Mouse (Mus musculus) brain, adult 2 months (tissue): ENCODE results near the gene Kansl3.

Experiments
- DNase-seq: peaks from one replicate; pipeline ENCODE4 v3.0.0; 2011; ENCODE audit warnings: low read depth, low spot score

Gene Kansl3

GRCm38 (mm10) chr1:36321829-36322573 is 47.0 kb downstream of the Kansl3 start:
- peak; percentile 54 for DNase-seq

DNA sequence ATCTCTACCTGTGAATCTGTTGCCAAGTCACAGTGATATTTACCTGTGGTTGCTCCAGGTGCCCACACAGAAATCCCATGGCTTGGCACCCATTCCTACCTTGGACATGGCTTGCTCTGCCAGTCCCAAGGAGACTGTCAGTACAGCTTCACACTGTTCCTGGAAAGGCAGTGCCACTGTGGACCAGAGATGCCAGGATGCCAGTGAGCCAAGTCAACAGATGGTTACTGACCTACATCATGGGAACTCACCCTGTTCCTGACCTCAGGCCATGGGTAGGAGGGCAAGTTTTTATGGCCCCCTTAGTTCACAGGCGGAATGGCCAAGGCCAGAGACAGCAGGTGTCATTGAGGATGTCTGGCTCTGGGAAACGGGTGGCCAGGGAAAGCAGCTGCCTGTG is 47.8 kb downstream of the Kansl3 start:
- DNase-seq = peak; percentile 70

GRCm38 (mm10) chr1:36315776-36316100 is 53.2 kb downstream of the Kansl3 start:
- DNase-seq = no peak

DNA sequence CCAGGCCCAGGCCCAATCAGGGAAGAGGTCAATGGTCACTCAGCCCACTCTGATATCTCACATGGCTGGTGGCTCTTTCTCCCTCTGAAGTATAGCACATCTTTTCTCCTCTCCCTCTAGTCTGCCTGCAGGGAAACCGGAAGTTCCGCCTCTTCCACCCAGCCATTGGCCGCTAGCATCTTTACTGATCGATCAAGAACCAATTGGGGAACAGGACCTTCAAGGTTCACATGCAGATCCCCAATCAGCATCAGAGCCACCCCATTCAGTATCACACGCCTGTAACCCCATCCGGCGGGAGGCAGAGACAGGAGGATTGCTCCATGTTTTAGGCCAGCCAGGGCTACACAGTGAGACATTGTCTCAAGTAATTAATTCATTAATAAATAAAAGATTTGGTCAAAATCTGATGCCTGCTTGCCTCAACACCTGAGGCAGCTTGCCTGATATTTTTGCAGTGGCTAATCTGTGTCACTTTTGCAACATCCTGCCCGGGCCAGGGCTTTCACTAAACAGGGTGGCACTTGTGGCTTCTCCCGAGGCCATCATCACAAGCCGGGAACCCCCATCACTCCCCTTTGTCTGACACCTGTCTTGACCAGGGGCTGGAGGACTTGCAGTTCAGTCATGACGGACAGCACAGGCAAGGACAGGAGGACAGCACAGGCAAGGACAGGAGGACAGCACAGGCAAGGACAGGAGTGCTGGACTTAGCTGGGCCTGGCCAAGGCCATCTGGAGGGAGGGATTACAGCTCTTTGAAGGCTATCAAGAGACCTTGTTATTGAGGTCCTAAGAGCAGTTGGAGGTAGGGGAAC is 53.8 kb downstream of the Kansl3 start:
- DNase-seq = no peak

DNA sequence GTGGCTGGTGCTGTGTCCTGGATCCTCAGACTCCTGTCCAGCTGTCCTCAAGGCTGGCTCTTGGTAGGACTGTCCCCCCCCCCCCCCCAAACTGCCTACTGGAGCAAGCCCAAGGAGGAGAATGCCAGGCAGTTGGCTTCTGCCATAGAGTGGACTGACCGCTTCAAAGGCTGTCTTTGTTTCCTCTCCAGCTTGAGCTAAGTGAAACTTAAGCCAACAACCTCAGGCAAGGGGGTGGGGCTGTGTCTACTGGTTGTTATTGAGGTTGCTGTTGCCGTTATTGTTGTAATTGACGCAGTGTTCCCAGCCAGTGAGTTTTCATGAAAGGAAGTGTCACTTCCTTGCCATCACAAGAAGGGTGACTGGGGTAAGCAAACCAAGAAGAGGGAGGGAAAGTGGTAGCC is 59.5 kb downstream of the Kansl3 start:
- DNase-seq = peak; percentile 82

DNA sequence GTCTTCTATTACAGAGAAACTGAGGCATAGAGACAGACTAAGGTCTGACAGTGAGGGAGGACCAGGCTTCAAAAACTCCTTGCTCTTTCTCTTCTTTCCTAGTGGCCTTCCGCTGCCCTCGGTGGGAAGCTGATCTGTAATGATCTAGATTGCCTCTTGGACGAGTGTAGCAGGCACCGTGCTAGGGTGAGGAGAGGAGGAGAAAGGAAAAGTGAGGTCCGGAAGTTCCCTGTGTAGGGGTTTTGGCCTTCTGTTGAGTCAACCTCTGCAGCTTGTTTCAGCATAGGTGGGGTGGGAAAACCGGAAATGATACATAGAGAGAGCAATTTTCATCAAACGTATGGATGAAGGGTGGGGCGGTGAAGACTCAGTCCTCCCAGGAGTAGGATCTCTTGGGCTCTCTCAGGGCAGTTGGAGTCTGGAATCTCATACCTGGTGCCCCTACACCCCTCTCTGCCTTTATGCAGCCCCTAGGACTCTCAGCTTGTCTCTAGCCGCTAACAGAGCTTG is 60.0 kb downstream of the Kansl3 start:
- no peak for DNase-seq

- no peak for DNase-seq
Observed at GRCm38 (mm10) chr1:36308451-36308901, 60.5 kb downstream of the Kansl3 start.

DNA sequence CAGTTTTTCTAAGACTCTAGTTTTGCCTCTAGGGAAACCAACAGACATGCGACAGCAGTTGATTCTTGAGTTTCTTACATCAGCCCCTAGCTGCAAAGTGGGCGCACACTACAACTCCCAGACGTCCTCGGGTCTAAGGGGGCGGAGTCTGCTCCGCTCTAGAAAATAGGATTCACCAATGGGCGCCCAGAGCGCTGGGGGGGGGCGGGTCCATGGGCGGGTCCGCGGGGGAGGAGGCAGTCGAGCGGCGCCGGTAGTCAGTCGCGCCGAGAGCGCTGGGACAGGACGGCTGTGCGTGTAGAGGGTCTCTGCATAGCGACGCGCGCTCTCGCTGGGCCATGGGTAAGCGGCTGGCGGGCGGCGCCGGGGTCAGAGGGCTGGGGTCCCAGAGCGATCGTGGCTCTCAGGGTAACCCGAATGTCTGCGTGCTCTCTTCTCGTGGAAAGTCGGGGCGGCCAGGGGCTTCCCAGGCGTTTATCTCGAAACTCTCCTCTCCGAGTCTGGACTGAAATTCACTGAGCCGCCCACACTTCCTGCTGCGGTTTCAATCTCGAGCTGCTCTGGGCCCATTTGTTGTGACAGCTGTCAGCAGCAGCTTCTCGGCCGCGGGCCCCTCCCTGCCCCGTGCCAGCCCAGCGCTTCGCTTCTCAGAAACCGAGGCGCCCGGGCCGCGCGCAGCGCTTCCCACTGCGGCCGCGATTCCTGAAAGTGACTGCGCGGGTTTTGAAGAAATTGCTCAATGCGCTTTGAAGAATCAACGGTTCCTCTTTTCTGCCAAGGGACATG is 61.3 kb downstream of the Kansl3 start, which contains the start of gene Arid5a:
Gene Arid5a (plus strand): TSS at position 239 of the 786 bp plus-strand sequence.
- peak; percentile 96 for DNase-seq

DNA sequence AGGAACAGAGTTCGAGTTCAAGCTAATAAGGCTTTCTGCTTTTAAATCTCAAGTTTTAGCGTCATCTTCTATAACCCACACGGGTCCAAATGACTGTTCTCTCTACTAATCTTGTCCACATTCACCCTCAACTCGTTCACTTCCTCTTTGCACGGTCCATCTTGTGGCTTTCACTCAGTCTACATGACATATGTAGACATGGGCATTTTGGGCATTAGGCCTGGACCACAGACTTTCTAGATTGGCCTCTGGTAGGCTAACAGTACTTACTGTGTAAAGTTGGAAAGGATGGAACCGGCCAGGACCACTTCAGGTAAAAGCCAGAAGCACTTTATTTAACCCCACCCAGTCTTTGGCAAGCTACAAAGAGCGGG is 61.9 kb downstream of the Kansl3 start:
- DNase-seq = no peak

DNA sequence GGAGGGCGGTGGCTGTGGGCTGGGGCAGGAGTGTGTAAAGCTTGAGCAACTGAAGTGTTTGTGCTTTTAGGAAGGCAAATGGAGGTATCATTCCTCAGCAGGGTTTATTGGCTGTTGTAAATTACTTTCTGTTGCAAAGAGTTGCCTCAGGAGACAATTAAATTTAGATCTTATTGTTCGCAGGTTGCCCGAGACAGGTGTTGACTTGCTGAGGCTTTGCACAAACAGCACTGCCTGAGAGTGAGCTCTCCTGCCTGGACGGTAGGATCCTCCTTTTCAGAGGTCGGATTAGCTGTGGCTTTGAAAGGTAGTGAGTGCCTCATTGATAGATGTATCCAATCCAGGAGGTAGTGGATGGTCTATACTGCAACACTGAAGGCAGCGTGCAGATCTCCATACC is 62.9 kb downstream of the Kansl3 start:
- DNase-seq = no peak

DNA sequence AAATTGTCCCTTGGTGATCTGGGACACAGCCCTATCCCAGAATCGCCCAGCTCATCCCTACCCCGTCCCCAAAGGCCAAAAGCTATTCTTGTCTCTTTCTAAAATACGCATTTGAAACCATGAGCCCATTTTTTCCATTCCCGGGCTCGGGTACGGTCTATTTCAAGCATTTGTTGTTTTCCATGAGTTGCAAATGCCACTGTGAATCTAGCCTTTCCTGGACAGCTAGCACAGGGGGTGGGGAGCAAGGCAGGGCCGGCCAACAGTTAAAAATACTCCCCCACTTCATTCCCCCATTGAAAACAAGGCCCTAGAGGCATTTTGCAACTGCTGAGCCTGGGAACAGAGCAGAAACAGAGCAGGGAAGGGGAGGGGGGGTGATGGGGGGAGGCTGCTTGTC is 64.2 kb downstream of the Kansl3 start:
- peak; percentile 46 for DNase-seq

DNA sequence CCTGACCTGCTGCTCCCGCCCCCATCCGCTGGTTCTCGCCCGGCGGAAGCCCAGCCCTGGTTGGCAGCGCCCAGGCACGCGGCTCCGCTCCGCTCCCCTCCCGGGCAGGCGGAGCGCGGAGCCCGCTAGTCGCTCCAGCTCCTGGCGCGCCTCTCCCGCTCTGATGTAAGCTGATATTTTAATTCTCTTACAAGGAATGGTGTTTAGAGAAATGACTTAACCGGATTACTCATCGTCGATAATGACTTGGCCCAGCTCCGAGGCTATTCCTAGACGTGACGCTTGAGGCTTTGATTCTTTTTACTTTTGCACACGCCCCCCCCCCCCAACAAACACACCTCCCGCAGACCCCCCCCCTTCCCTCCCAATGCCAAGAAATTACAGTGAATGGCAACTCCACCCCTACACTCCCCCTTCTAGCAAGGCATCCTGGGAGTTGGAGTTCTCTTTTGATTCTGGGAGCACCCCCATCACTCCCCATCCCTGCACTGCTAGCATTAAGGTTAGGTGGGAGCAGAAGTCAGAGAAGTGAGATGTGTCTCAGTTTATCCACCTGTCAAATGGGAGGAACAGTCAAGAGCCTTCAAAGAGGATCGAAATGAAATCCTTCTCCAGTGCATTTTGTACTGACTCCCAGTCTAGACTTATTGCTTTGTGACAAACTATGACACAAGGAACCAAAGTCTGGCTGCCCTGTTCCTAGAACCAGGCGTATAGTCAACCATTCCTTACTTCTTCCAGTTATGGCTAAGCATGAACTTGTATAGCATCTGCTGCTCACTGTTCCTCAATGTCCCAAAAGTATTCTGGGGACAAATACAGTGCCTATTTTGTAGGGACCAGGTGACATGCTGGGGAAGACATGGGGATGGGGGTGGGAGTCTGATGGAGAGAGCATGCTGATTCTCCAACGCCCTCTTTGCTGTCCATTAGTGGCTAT is 65.3 kb downstream of the Kansl3 start:
- peak; percentile 95 for DNase-seq

DNA sequence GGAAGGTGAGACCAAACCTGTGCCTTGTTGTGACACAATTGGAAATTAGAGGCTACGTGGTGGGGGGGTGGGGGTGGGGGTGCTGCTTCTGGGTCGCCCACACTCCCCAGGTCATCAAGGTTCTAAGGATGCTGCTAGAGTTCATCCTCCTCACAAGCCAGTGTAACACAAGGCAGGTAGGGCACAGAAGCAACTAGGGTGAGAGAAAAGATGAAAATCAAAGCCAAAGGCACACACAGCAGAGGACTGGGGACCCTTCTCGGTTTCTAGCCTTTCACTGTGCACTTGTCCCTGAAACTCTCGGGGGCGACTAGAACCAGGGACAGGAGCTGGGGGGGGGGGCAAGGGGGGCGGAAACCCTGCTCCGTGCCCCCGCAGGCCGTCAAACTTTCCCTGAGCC is 66.0 kb downstream of the Kansl3 start:
- DNase-seq = no peak

GRCm38 (mm10) chr1:36302273-36302672 is 66.7 kb downstream of the Kansl3 start:
- no peak for DNase-seq

GRCm38 (mm10) chr1:36300486-36300885 is 68.5 kb downstream of the Kansl3 start:
- DNase-seq = no peak

- no peak for DNase-seq
Observed at GRCm38 (mm10) chr1:36299676-36300075, 69.3 kb downstream of the Kansl3 start.

DNA sequence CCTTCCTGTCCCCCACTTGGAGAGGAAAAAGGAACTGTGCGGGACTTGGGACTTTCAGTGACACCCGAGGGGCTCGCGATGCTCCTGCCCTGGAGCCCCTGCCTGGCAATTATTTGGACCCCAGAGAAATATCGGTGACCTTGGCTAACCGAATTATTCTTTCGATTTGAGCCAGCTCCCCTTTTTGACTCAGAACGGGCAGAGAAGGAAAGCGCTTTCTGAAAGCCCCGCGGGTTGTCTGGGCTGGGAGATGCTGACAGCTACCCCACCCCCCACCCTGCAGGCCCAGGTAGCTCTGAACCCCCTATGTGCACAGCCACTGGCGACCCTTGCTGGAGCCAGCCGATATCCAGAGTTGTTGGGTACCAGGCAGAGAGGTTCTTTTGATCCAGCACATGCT is 69.9 kb downstream of the Kansl3 start:
- DNase-seq = no peak

GRCm38 (mm10) chr1:36298107-36298506 is 70.9 kb downstream of the Kansl3 start:
- DNase-seq = no peak

DNA sequence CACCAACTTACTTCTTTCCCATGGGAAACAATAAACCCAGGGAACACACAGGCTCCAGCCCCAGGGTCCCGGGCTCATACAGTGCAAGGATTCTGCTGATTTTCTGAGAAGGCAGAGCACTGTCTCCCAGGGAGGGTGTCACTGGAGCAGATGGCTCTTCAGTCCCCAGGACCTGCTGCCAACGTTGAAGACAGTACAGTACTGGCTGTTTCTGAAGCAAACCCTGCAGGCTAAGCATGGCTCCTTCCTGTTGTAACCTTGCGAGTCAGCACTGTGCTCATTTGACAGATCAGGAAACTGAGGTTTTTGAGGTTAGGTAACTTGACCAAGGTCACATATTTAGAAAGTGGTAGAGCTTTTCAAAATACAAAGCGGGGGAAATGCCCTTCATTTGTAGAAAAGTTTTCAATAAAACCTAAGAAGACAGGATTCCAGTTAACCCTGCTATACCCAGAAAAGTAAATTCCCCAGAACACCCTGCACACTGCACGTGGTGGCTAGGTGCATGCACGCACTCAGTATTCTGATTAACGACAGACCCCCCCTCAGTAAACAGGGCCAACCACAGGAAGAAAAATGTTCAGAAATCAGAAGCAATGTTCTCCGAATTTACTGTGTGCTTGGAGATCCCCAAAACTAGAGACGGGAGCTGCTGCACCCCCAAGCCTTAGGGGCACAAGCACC is 72.4 kb downstream of the Kansl3 start:
- peak; percentile 87 for DNase-seq

DNA sequence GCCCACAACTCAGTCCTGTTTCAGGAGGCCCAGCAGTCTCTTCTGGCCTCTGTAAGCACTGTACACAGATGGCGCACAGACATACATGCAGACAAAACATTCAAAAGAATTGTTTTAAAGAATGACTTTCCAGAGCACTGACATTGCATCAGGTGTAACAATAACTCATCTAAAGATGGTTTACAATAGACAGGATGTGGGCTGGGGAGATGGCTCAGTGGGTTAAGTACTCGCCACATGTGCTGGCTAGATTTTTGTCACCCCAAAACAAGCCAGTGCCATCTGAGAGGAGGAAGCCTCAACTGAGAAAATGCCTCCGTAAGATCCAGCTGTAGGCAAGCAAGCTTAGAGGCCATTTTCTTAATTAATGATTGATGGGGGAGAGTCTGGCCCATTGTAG is 74.6 kb downstream of the Kansl3 start:
- no peak for DNase-seq
